Mouse (Mus musculus): ENCODE results near the gene Cxcl9.

GRCm38 (mm10) chr5:92287840-92288239 is 40.0 kb downstream of the Cxcl9 start:
- TF ChIP-seq POLR2A (IDR thresholded peaks at IDR 0.05; ENCODE audit: extremely low read depth, insufficient read depth, low read length) (no peak), CTCF (IDR thresholded peaks at IDR 0.05; ENCODE audit: low read depth, low read length) (no peak)
